Mouse (Mus musculus): ENCODE data around the gene Gm19684. TPM values are rescaled to one million over a fixed set of nuclear protein-coding genes. Genes with fewer than 3 reads are reported as not detected.
"Not testable (repeated sequence)": the region's sequence is repeated elsewhere in the genome, so short reads cannot be mapped to it uniquely, and the experiment has no call there.

Gm19684 gene
- total RNA-seq, 2 experiments from 2014 or later = not detected

GRCm38 (mm10) chr17:36169094-36169493 lies 47.6 kb downstream of the Gm19684 start:
- not testable (repeated sequence) for DNase-seq (ENCODE audit: extremely low spot score in 1 of 2, low spot score in 1 of 2)

- DNase-seq (ENCODE audit: extremely low spot score in 1 of 2, low spot score in 1 of 2) = no peak
Measured at GRCm38 (mm10) chr17:36169753-36170152, 48.3 kb downstream of the Gm19684 start.

- no peak for DNase-seq (ENCODE audit: extremely low spot score in 1 of 2, low spot score in 1 of 2)
Measured at GRCm38 (mm10) chr17:36170287-36170814, 48.9 kb downstream of the Gm19684 start.

- DNase-seq (ENCODE audit: extremely low spot score in 1 of 2, low spot score in 1 of 2) = not testable (repeated sequence)
Measured at GRCm38 (mm10) chr17:36176132-36176531, 54.7 kb downstream of the Gm19684 start.

GRCm38 (mm10) chr17:36178938-36179337 lies 57.5 kb downstream of the Gm19684 start:
- not testable (repeated sequence) for DNase-seq (ENCODE audit: extremely low spot score in 1 of 2, low spot score in 1 of 2)

Other genes with a start within 250 kb of the Gm19684 start
- gene Dhx16, start 241.9 kb upstream of the Gm19684 start, total RNA-seq (2021) = 10 to 100 TPM; 25.5 to 29.9 TPM
- gene 2310061I04Rik, start 224.2 kb upstream of the Gm19684 start, total RNA-seq (2021) = 10 to 100 TPM; 59.1 to 65.6 TPM
- 10 to 100 TPM; 61.1 to 75.3 TPM for gene Atat1, start 211.6 kb upstream of the Gm19684 start, total RNA-seq (2021)
- 10 to 100 TPM; 34.4 to 35.9 TPM for gene Mrps18b, start 205.3 kb upstream of the Gm19684 start, total RNA-seq (2021)
- gene Ppp1r10, start 205.2 kb upstream of the Gm19684 start, total RNA-seq (2021) = 10 to 100 TPM; 69.9 to 81.9 TPM
- gene Abcf1, start 151.9 kb upstream of the Gm19684 start, total RNA-seq (2021) = 10 to 100 TPM; 70.3 to 80.6 TPM
- 100 to 1,000 TPM; 143 to 153 TPM for gene Gnl1, start 141.8 kb upstream of the Gm19684 start, total RNA-seq (2021)
- gene Prr3, start 141.4 kb upstream of the Gm19684 start, total RNA-seq (2021) = 10 to 100 TPM; 40.2 to 53.1 TPM
- 1 to 10 TPM; 1.4 to 1.7 TPM for gene H2-T24, start 101.1 kb upstream of the Gm19684 start, total RNA-seq (2021)
- gene H2-T23, start 88.8 kb upstream of the Gm19684 start, total RNA-seq (2021) = 1 to 10 TPM; 3.9 to 4.8 TPM
- gene H2-T22, start 78.9 kb upstream of the Gm19684 start, total RNA-seq (2021) = 1 to 10 TPM; 6.9 to 8.8 TPM
- not detected for gene Gm6034, start 78.7 kb upstream of the Gm19684 start, total RNA-seq (2021)
- 1 to 10 TPM; 1.1 to 1.2 TPM for gene Gm11127, start 63.3 kb upstream of the Gm19684 start, total RNA-seq (2021)
- not detected for gene Gm7030, start 7.7 kb downstream of the Gm19684 start, total RNA-seq (2021)
- not detected for gene Gm8909, start 46.9 kb downstream of the Gm19684 start, total RNA-seq (2021)
- not detected for gene H2-T3, start 68.6 kb downstream of the Gm19684 start, total RNA-seq (2021)
- 10 to 100 TPM; 41.6 to 50.0 TPM for gene Rpp21, start 136.4 kb downstream of the Gm19684 start, total RNA-seq (2021)
- gene Trim39, start 150.6 kb downstream of the Gm19684 start, total RNA-seq (2021) = 10 to 100 TPM; 17.6 to 22.0 TPM
- gene H2-M10.2, start 164.8 kb downstream of the Gm19684 start, total RNA-seq (2021) = not detected
- not detected for gene H2-M10.1, start 204.5 kb downstream of the Gm19684 start, total RNA-seq (2021)
- gene H2-M10.3, start 246.7 kb downstream of the Gm19684 start, total RNA-seq (2021) = not detected